Mouse (Mus musculus) stomach, postnatal 0 days (tissue): ENCODE measurements around the gene Lpin2. TPM values are rescaled to one million over a fixed set of nuclear protein-coding genes. Genes with fewer than 3 reads are reported as not detected.

Experiments used
- ATAC-seq: fragments of 200-750 bp; cut with Nextera tagmentation; 2 replicates; pipeline ENCODE4 v1.8.0; 2017; ENCODE audit not compliant: low FRiP score, low TSS enrichment
- DNase-seq: peaks from one replicate; pipeline ENCODE4 v3.0.0-alpha.2; 2016; ENCODE audit warnings: low spot score
- H3K27ac ChIP-seq: fragments of 300-500 bp; sonication (generic); replicated peaks from 2 replicates; pipeline ENCODE4 v1.5.1; 2014; ENCODE audit warnings: mild to moderate bottlenecking, control low read depth
- H3K27me3 ChIP-seq: fragments of 300-500 bp; sonication (generic); 2 replicates; pipeline ENCODE4 v1.6.1; 2014; ENCODE audit warnings: low read length; ENCODE audit not compliant: control insufficient read depth, insufficient read depth
- H3K36me3 ChIP-seq: fragments of 300-500 bp; sonication (generic); 2 replicates; pipeline ENCODE4 v1.6.1; 2014; ENCODE audit warnings: low read length, mixed read lengths; ENCODE audit not compliant: control insufficient read depth, insufficient read depth
- H3K4me1 ChIP-seq: fragments of 300-500 bp; sonication (generic); replicated peaks from 2 replicates; pipeline ENCODE4 v1.6.1; 2014; ENCODE audit warnings: antibody characterized with exemption; ENCODE audit not compliant: control insufficient read depth, insufficient read depth
- H3K4me2 ChIP-seq: fragments of 300-500 bp; sonication (generic); replicated peaks from 2 replicates; pipeline ENCODE4 v1.6.1; 2014; ENCODE audit warnings: low read depth, mild to moderate bottlenecking, control low read depth, moderate library complexity
- H3K4me3 ChIP-seq: fragments of 300-500 bp; sonication (generic); 2 replicates; pipeline ENCODE4 v1.5.1; 2014; ENCODE audit warnings: low read depth, low read length, control low read depth
- H3K9ac ChIP-seq: fragments of 300-500 bp; sonication (generic); 2 replicates; pipeline ENCODE4 v1.6.1; 2014; ENCODE audit warnings: mild to moderate bottlenecking, low read length, control low read depth, mixed read lengths
- H3K9me3 ChIP-seq: fragments of 300-500 bp; sonication (generic); 2 replicates; pipeline ENCODE4 v1.6.1; 2016; ENCODE audit warnings: low read length; ENCODE audit not compliant: control insufficient read depth
- CTCF ChIP-seq: IDR thresholded peaks from 2 replicates; pipeline ENCODE4 v1.5.1; 2016; ENCODE audit warnings: antibody characterized with exemption, low read depth, mild to moderate bottlenecking, moderate library complexity
- EP300 ChIP-seq: optimal IDR thresholded peaks from 2 replicates; pipeline ENCODE3; 2016; ENCODE audit warnings: antibody characterized with exemption
- WGBS: fragments of 180-500 bp; shearing (Covaris S2); extraction: QIAGEN DNeasy Blood & Tissue Kit; methylation state at CpG from one replicate; pipeline ENCODE4 v1.1.7; 2014; 5-methylcytosine and 5-hydroxymethylcytosine counted together
- polyA plus RNA-seq: library from polyadenylated mRNA; unstranded; fragments of >200 nt; fragmentation: Nextera tagmentation; extraction: Ambion mirVana; gene quantifications from 2 replicates; pipeline ENCODE4 v1.2.1, GENCODE M21; 2015

Lpin2 gene
- polyA plus RNA-seq, 1 experiment from 2014 or later, result 22.6 TPM

- H3K9me3 ChIP-seq, result no peaks in the 10 kb centered on the region
- no peak overlapping the region for H3K4me3 ChIP-seq
- peaks cover 8% of the 10 kb centered on the region for H3K36me3 ChIP-seq
- WGBS, result 83% methylated on average over 9 of the region's 9 CpGs
- no peak overlapping the region for H3K9ac ChIP-seq
- no peak for ATAC-seq
- no peaks in the 10 kb centered on the region for H3K27me3 ChIP-seq
- no peak overlapping the region for H3K27ac ChIP-seq
- DNase-seq, result no peak
- TF ChIP-seq EP300, result no peak
- no peak for TF ChIP-seq CTCF
- no peak overlapping the region for H3K4me2 ChIP-seq
- H3K4me1 ChIP-seq, result no peaks in the 10 kb centered on the region; the same call in 1 of the 2 replicates
Measured at GRCm38 (mm10) chr17:71252101-71252500, 69.7 kb downstream of the Lpin2 start.

GRCm38 (mm10) chr17:71253391-71253790 lies 71.0 kb downstream of the Lpin2 start:
- ATAC-seq, result no peak
- no peaks in the 10 kb centered on the region; the same call in 1 of the 2 replicates for H3K4me1 ChIP-seq
- no peaks in the 10 kb centered on the region; the same call in 1 of the 2 replicates for H3K36me3 ChIP-seq
- no peak overlapping the region for H3K9ac ChIP-seq
- no peak overlapping the region for H3K4me2 ChIP-seq
- WGBS, result 81% methylated on average over 2 of the region's 2 CpGs
- no peaks in the 10 kb centered on the region for H3K27me3 ChIP-seq
- no peak overlapping the region for H3K4me3 ChIP-seq
- no peak overlapping the region for H3K27ac ChIP-seq
- TF ChIP-seq CTCF (no peak), EP300 (no peak)
- DNase-seq, result no peak
- H3K9me3 ChIP-seq, result no peaks in the 10 kb centered on the region

DNA sequence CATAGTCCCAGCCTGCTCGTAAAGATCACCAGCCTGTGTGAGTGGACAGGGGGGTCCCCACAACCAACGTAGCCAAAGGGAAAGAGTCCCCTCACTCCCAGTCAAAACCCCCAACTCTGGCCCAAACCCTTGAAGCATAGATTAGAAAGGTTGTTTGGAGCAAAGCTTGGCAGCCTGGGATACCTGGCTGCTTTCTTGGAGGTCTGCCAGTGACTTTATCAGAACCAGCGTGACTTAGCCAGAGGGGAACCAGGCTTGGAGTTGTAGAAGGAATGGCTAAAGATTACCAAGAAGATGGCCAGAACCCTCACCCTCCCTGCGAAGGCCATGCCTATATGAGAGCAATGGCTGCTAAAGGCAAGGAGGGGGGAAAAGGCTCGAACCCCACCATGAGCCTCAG lies 71.7 kb downstream of the Lpin2 start:
- 75% methylated on average over 5 of the region's 5 CpGs for WGBS
- ATAC-seq (no peak), DNase-seq (peak; percentile 38)
- Histone ChIP-seq H3K9ac (no peak overlapping the region), H3K27me3 (no peaks in the 10 kb centered on the region), H3K9me3 (no peaks in the 10 kb centered on the region), H3K4me3 (no peak overlapping the region), H3K4me1 (no peaks in the 10 kb centered on the region; the same call in 1 of the 2 replicates), H3K27ac (no peak overlapping the region), H3K36me3 (no peaks in the 10 kb centered on the region; the same call in 1 of the 2 replicates), H3K4me2 (no peak overlapping the region)
- TF ChIP-seq CTCF, result no peak
- TF ChIP-seq EP300, result no peak

DNA sequence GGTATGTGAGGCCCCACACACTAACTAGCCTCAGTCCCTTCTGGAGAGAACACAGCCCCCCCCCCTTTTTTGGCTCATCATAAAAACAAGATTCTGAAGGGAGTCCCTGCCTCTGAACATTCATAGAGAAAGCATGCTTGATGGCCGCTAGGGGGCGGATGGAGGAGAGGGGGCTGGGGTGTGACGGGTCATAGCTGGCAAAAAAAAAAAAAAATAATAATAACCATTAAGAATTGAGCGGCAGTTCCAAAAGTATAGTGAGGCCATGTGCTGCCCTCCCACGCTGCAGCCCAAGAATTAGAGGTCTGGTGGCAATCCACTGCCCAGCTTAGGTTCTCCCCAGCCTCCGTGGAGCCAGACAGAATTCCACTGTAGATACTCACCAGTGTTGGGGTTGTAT lies 72.4 kb downstream of the Lpin2 start:
- DNase-seq (peak; percentile 45), ATAC-seq (no peak)
- H3K4me1 ChIP-seq, result no peaks in the 10 kb centered on the region; the same call in 1 of the 2 replicates
- H3K9ac ChIP-seq, result no peak overlapping the region
- no peak for TF ChIP-seq EP300
- peak; percentile 72 for TF ChIP-seq CTCF
- H3K27ac ChIP-seq, result no peak overlapping the region
- H3K4me2 ChIP-seq, result no peak overlapping the region
- no peaks in the 10 kb centered on the region for H3K36me3 ChIP-seq
- 59% methylated on average over 6 of the region's 6 CpGs for WGBS
- no peaks in the 10 kb centered on the region for H3K9me3 ChIP-seq
- no peak overlapping the region for H3K4me3 ChIP-seq
- H3K27me3 ChIP-seq, result no peaks in the 10 kb centered on the region

GRCm38 (mm10) chr17:71256068-71256615 lies 73.8 kb downstream of the Lpin2 start:
- WGBS, result 77% methylated on average over 14 of the region's 14 CpGs
- no peak overlapping the region for H3K9ac ChIP-seq
- no peak overlapping the region for H3K27ac ChIP-seq
- H3K9me3 ChIP-seq, result no peaks in the 10 kb centered on the region
- no peak overlapping the region for H3K4me3 ChIP-seq
- no peak for ATAC-seq
- no peak overlapping the region for H3K4me2 ChIP-seq
- no peak for TF ChIP-seq CTCF
- TF ChIP-seq EP300, result no peak
- no peaks in the 10 kb centered on the region for H3K4me1 ChIP-seq
- no peaks in the 10 kb centered on the region for H3K27me3 ChIP-seq
- DNase-seq, result no peak
- no peaks in the 10 kb centered on the region for H3K36me3 ChIP-seq

- no peaks in the 10 kb centered on the region for H3K9me3 ChIP-seq
- TF ChIP-seq CTCF, result no peak
- no peak for TF ChIP-seq EP300
- H3K27me3 ChIP-seq, result no peaks in the 10 kb centered on the region
- no peak overlapping the region for H3K4me3 ChIP-seq
- H3K36me3 ChIP-seq, result no peaks in the 10 kb centered on the region
- H3K9ac ChIP-seq, result no peak overlapping the region
- no peak overlapping the region for H3K4me2 ChIP-seq
- 79% methylated on average over 13 of the region's 13 CpGs for WGBS
- no peak for ATAC-seq
- DNase-seq, result no peak
- H3K27ac ChIP-seq, result no peak overlapping the region
- no peaks in the 10 kb centered on the region for H3K4me1 ChIP-seq
Measured at GRCm38 (mm10) chr17:71256806-71257536, 74.6 kb downstream of the Lpin2 start.
